Mouse (Mus musculus) embryo, embryonic 10.5 days (tissue): ENCODE measurements around the gene Efna5.
A peak's percentile ranks its signal among the peaks of the same experiment; 100 is the strongest.

ENCODE experiments used
- DNase-seq: peaks from one replicate; pipeline ENCODE4 v3.0.0-alpha.2; 2015; ENCODE audit warnings: low spot score

Efna5 gene

GRCm38 (mm10) chr17:62702020-62702814 is 178.9 kb downstream of the Efna5 start:
- no peak for DNase-seq

GRCm38 (mm10) chr17:62700791-62701602 is 180.1 kb downstream of the Efna5 start:
- DNase-seq, result peak; percentile 56

- DNase-seq, result peak; percentile 54
Measured at GRCm38 (mm10) chr17:62694958-62695437, 186.1 kb downstream of the Efna5 start.

- DNase-seq, result no peak
Measured at GRCm38 (mm10) chr17:62692242-62692641, 188.9 kb downstream of the Efna5 start.

- no peak for DNase-seq
Measured at GRCm38 (mm10) chr17:62691201-62691715, 189.9 kb downstream of the Efna5 start.

GRCm38 (mm10) chr17:62690256-62690655 is 190.9 kb downstream of the Efna5 start:
- no peak for DNase-seq

- DNase-seq, result no peak
Measured at GRCm38 (mm10) chr17:62689646-62690045, 191.5 kb downstream of the Efna5 start.

- DNase-seq, result no peak
Measured at GRCm38 (mm10) chr17:62687369-62687768, 193.7 kb downstream of the Efna5 start.

GRCm38 (mm10) chr17:62685181-62685580 is 195.9 kb downstream of the Efna5 start:
- no peak for DNase-seq

GRCm38 (mm10) chr17:62683142-62683541 is 198.0 kb downstream of the Efna5 start:
- no peak for DNase-seq

- peak; percentile 42 for DNase-seq
Measured at GRCm38 (mm10) chr17:62681726-62682125, 199.4 kb downstream of the Efna5 start.

- DNase-seq, result no peak
Measured at GRCm38 (mm10) chr17:62680737-62681136, 200.4 kb downstream of the Efna5 start.

- DNase-seq, result no peak
Measured at GRCm38 (mm10) chr17:62676832-62677231, 204.3 kb downstream of the Efna5 start.

- no peak for DNase-seq
Measured at GRCm38 (mm10) chr17:62676409-62676808, 204.7 kb downstream of the Efna5 start.

GRCm38 (mm10) chr17:62675811-62676255 is 205.3 kb downstream of the Efna5 start:
- peak; percentile 73 for DNase-seq

- no peak for DNase-seq
Measured at GRCm38 (mm10) chr17:62672068-62672467, 209.0 kb downstream of the Efna5 start.

GRCm38 (mm10) chr17:62666761-62667160 is 214.4 kb downstream of the Efna5 start:
- DNase-seq, result no peak

GRCm38 (mm10) chr17:62665823-62666222 is 215.3 kb downstream of the Efna5 start:
- DNase-seq, result no peak

GRCm38 (mm10) chr17:62664709-62665108 is 216.4 kb downstream of the Efna5 start:
- DNase-seq, result no peak

- DNase-seq, result no peak
Measured at GRCm38 (mm10) chr17:62661801-62662200, 219.3 kb downstream of the Efna5 start.

- DNase-seq, result no peak
Measured at GRCm38 (mm10) chr17:62659501-62660175, 221.5 kb downstream of the Efna5 start.
